Mouse (Mus musculus): Measurements from ENCODE around the gene Olfr917.

The Olfr917 gene

GRCm38 (mm10) chr9:38665742-38666141 is at the start of gene Olfr917:
Olfr917 (minus strand) TSS chr9:38665842.
- no peak for DNase-seq

DNA sequence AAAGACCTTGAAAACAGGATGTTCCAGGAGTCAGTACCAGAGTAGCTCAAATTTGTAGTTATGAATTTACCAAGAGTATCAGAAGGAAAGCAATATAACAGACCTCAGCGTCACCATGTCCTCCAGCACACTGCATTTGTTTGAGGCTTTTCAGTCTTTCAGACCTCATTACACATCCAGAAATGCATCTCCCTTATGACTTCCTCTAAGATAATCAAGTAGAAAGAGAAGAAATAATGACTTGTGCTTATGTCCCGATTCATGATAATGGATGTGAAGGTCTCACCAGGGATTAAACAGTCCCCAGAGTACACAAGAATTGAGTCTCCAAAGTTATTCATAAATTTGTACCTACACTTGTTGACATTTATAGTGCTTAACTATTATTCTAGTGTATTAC is 8.9 kb upstream of the Olfr917 start, which contains the start of gene Olfr918:
Gene Olfr918, minus strand, starts transcription at position 101 of the 400 bp plus-strand sequence.
- no peak for DNase-seq

GRCm38 (mm10) chr9:38672887-38673286 is 7.2 kb upstream of the Olfr917 start:
- DNase-seq: no peak

GRCm38 (mm10) chr9:38659775-38660174 is 5.9 kb downstream of the Olfr917 start, which contains the start of gene Olfr916:
Olfr916 (minus strand) TSS chr9:38659875.
- no peak for DNase-seq

- no peak for DNase-seq
These were observed 33.2 kb downstream of the Olfr917 start for GRCm38 (mm10) chr9:38632406-38632805.
